Mouse (Mus musculus) C2C12 (cell line): ENCODE measurements around the gene Map3k3. TPM values are rescaled to one million over a fixed set of nuclear protein-coding genes. Genes with fewer than 3 reads are reported as not detected.
"Not testable (repeated sequence)": the region's sequence is repeated elsewhere in the genome, so short reads cannot be mapped to it uniquely, and the experiment has no call there.

Experiments used
- H3K27me3 ChIP-seq: one replicate; pipeline ENCODE4 v1.6.1; 2011; ENCODE audit not compliant: control insufficient read depth, insufficient read depth, insufficient read length
- H3K36me3 ChIP-seq: one replicate; pipeline ENCODE4 v1.6.1; 2011; ENCODE audit not compliant: control insufficient read depth, insufficient read depth
- H3K4me3 ChIP-seq: one replicate; pipeline ENCODE4 v1.5.1; 2011; ENCODE audit warnings: mild to moderate bottlenecking, control low read depth; ENCODE audit not compliant: poor library complexity, insufficient read depth, severe bottlenecking
- H3K79me2 ChIP-seq: one replicate; pipeline ENCODE4 v1.6.1; 2011; ENCODE audit not compliant: control insufficient read depth, insufficient read depth
- H3K79me3 ChIP-seq: one replicate; pipeline ENCODE4 v1.6.1; 2011; ENCODE audit warnings: low read depth, control low read depth
- H3ac ChIP-seq: one replicate; pipeline ENCODE3; 2011; ENCODE audit warnings: low read depth; ENCODE audit not compliant: control insufficient read depth, insufficient read length
- CEBPB ChIP-seq: IDR thresholded peaks from one replicate; pipeline ENCODE4 v1.6.1; 2011; ENCODE audit warnings: low read depth, mild to moderate bottlenecking, control low read depth, moderate library complexity
- CTCF ChIP-seq: IDR thresholded peaks from one replicate; pipeline ENCODE4 v1.5.1; 2011; ENCODE audit not compliant: control insufficient read depth, insufficient read depth, insufficient read length
- FOSL1 ChIP-seq: IDR thresholded peaks from one replicate; pipeline ENCODE4 v1.8.0; 2011; ENCODE audit warnings: mild to moderate bottlenecking, low read length; ENCODE audit not compliant: poor library complexity, insufficient read depth, severe bottlenecking
- MAX ChIP-seq: IDR thresholded peaks from one replicate; pipeline ENCODE4 v1.6.1; 2011; ENCODE audit warnings: mild to moderate bottlenecking, control low read depth
- MYOD1 ChIP-seq: IDR thresholded peaks from one replicate; pipeline ENCODE4 v1.6.1; 2011; ENCODE audit warnings: low read depth; ENCODE audit not compliant: control insufficient read depth, insufficient read length
- MYOG ChIP-seq: IDR thresholded peaks from one replicate; pipeline ENCODE4 v1.6.1; 2011; ENCODE audit not compliant: control insufficient read depth, insufficient read length; ENCODE audit errors: extremely low read depth
- USF1 ChIP-seq: IDR thresholded peaks from one replicate; pipeline ENCODE4 v1.6.1; 2011; ENCODE audit warnings: low read depth, mild to moderate bottlenecking, control low read depth, moderate library complexity
- polyA plus RNA-seq: library from polyadenylated mRNA; unstranded; fragments of >200 nt; fragmentation: generic; extraction: Trizol; gene quantifications from one replicate; pipeline ENCODE4 v1.2.1, GENCODE M21; 2012; ENCODE audit warnings: missing spikeins

Gene Map3k3
- polyA plus RNA-seq, 1 experiment: 23.1 TPM

GRCm38 (mm10) chr11:106124784-106125183, 40.4 kb downstream of the Map3k3 start:
- no peak overlapping the region for H3K4me3 ChIP-seq
- TF ChIP-seq FOSL1: no peak
- no peak for TF ChIP-seq MAX
- TF ChIP-seq CTCF: no peak
- TF ChIP-seq MYOG: no peak
- TF ChIP-seq MYOD1: no peak
- no peak for TF ChIP-seq CEBPB
- no peak for TF ChIP-seq USF1
- no peaks in the 10 kb centered on the region for H3K79me2 ChIP-seq
- H3ac ChIP-seq: no peak overlapping the region
- H3K27me3 ChIP-seq: no peaks in the 10 kb centered on the region
- no peaks in the 10 kb centered on the region for H3K79me3 ChIP-seq
- peaks cover 57% of the 10 kb centered on the region for H3K36me3 ChIP-seq

GRCm38 (mm10) chr11:106125827-106126226, 41.4 kb downstream of the Map3k3 start:
- H3K79me3 ChIP-seq: no peaks in the 10 kb centered on the region
- H3K79me2 ChIP-seq: no peaks in the 10 kb centered on the region
- H3ac ChIP-seq: no peak overlapping the region
- H3K36me3 ChIP-seq: peaks cover 67% of the 10 kb centered on the region
- H3K4me3 ChIP-seq: no peak overlapping the region
- TF ChIP-seq CTCF: no peak
- no peak for TF ChIP-seq FOSL1
- TF ChIP-seq MAX: no peak
- TF ChIP-seq CEBPB: no peak
- no peak for TF ChIP-seq USF1
- TF ChIP-seq MYOG: no peak
- TF ChIP-seq MYOD1: no peak
- no peaks in the 10 kb centered on the region for H3K27me3 ChIP-seq

- not testable (repeated sequence) for H3K4me3 ChIP-seq, H3K79me2 ChIP-seq
- peaks cover 67% of the 10 kb centered on the region for H3K36me3 ChIP-seq
These were observed 42.4 kb downstream of the Map3k3 start for GRCm38 (mm10) chr11:106126727-106127373.

GRCm38 (mm10) chr11:106129477-106129876, 45.1 kb downstream of the Map3k3 start:
- TF ChIP-seq CTCF (no peak), USF1 (no peak), MYOD1 (no peak), MAX (no peak), FOSL1 (no peak), MYOG (no peak), CEBPB (no peak)
- Histone ChIP-seq H3K79me3 (no peaks in the 10 kb centered on the region), H3K27me3 (no peaks in the 10 kb centered on the region), H3ac (no peak overlapping the region), H3K4me3 (no peak overlapping the region), H3K79me2 (no peaks in the 10 kb centered on the region), H3K36me3 (peaks cover 67% of the 10 kb centered on the region)

More at GRCm38 (mm10) chr11:106126727-106127373, 42.4 kb downstream of the Map3k3 start:
- not testable (repeated sequence) for H3K79me3 ChIP-seq, H3ac ChIP-seq, H3K27me3 ChIP-seq

GRCm38 (mm10) chr11:106132516-106132915, 48.1 kb downstream of the Map3k3 start:
- Histone ChIP-seq H3K79me3 (no peaks in the 10 kb centered on the region), H3K27me3 (no peaks in the 10 kb centered on the region), H3ac (no peak overlapping the region), H3K79me2 (no peaks in the 10 kb centered on the region), H3K4me3 (no peak overlapping the region), H3K36me3 (peaks cover 54% of the 10 kb centered on the region)
- TF ChIP-seq MYOD1 (no peak), CEBPB (no peak), FOSL1 (no peak), CTCF (no peak), MAX (no peak), USF1 (no peak), MYOG (no peak)
